ENCODE assay signal across 7 mouse cellular contexts in the genomic region with DNA sequence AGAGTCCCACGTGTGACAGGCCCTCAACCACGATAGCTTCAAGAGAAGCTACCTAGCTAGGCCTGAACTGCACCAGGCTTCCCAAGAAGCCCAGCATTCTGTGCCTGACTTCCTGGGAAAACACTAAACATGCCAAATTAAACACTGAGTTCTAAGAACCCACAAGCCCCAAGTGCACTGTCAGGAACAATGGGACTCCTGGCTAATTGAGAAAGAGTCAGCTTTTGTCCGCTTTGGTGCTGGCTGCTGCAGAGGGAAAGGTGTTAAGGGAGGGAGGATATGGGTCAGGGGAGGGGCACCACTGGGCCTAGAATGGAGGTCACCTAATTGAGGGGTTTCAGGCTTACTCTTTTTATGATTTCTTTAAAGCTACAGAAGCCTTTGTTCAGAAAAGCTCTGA. TPM values are rescaled to one million over a fixed set of nuclear protein-coding genes. Genes with fewer than 3 reads are reported as not detected.
DNase-seq lines count a peak whose midpoint lies in the region; ATAC-seq and TF ChIP-seq lines count a peak whose summit lies in the region.

No protein-coding gene starts in this region.

- no peaks in the 10 kb centered on the region for H3K36me3 ChIP-seq in embryonic facial prominence, embryonic 15.5 days
- no peaks in the 10 kb centered on the region for H3K36me3 ChIP-seq in liver, embryonic 15.5 days (replicated peaks)

- TF ChIP-seq CTCF in left cerebral cortex, adult 2 months (IDR thresholded peaks at IDR 0.05), result no peak

- H3K9me3 ChIP-seq in embryonic facial prominence, embryonic 15.5 days (replicated peaks), result no peaks in the 10 kb centered on the region
- no peaks in the 10 kb centered on the region for H3K9me3 ChIP-seq in liver, embryonic 15.5 days (replicated peaks)

- intact Hi-C loops in left cerebral cortex, adult 2 months (cut with DNase I), result no loop called here
- intact Hi-C loops in left cerebral cortex, postnatal 25 days (cut with DNase I), result no loop called here

- 58% methylated on average over 3 of the region's 3 CpGs for WGBS in embryonic facial prominence, embryonic 15.5 days
- WGBS in liver, embryonic 15.5 days (ENCODE audit: insufficient replicate concordance), result 77% methylated on average over 3 of the region's 3 CpGs

- peak overlapping the region; percentile 82 for H3K27ac ChIP-seq in left cerebral cortex, adult 2 months
- peak overlapping the region; percentile 89 for H3K27ac ChIP-seq in embryonic facial prominence, embryonic 15.5 days (replicated peaks)
- H3K27ac ChIP-seq in liver, embryonic 15.5 days (replicated peaks), result peak overlapping the region; percentile 49; the same call in 1 of the 2 replicates

- H3K27me3 ChIP-seq in embryonic facial prominence, embryonic 15.5 days, result no peaks in the 10 kb centered on the region
- no peaks in the 10 kb centered on the region for H3K27me3 ChIP-seq in liver, embryonic 15.5 days

- no peak overlapping the region for H3K4me2 ChIP-seq in embryonic facial prominence, embryonic 15.5 days (replicated peaks)
- no peak overlapping the region for H3K4me2 ChIP-seq in liver, embryonic 15.5 days

- no peak overlapping the region for H3K9ac ChIP-seq in embryonic facial prominence, embryonic 15.5 days
- no peak overlapping the region for H3K9ac ChIP-seq in liver, embryonic 15.5 days

- DNase-seq in left cerebral cortex, adult 2 months (ENCODE audit: extremely low spot score in 1 of 2, low spot score in 2 of 2), result no peak
- no peak for DNase-seq in left cerebral cortex, postnatal 25 days (ENCODE audit: low spot score in 2 of 2)
- peak; percentile 45 for DNase-seq in brain, adult 2 months (ENCODE audit: low read depth, low spot score)
- DNase-seq in ovary, postnatal 14 days (ENCODE audit: low spot score), result no peak
- DNase-seq in ovary, postnatal 36 days (ENCODE audit: low spot score), result no peak

- ATAC-seq in embryonic facial prominence, embryonic 15.5 days (ENCODE audit: insufficient number of reproducible peaks, low FRiP score, low TSS enrichment, low read depth), result no peak
- no peak for ATAC-seq in liver, embryonic 15.5 days (ENCODE audit: insufficient read depth)

- H3K4me3 ChIP-seq in left cerebral cortex, adult 2 months, result no peak overlapping the region
- no peak overlapping the region for H3K4me3 ChIP-seq in embryonic facial prominence, embryonic 15.5 days (replicated peaks)
- no peak overlapping the region for H3K4me3 ChIP-seq in liver, embryonic 15.5 days (replicated peaks)

- H3K4me1 ChIP-seq in embryonic facial prominence, embryonic 15.5 days, result peaks cover 59% of the 10 kb centered on the region
- peaks cover 77% of the 10 kb centered on the region for H3K4me1 ChIP-seq in liver, embryonic 15.5 days (replicated peaks)

RNA-seq across cellular contexts. Expression of a gene that starts 17.6 kb away (rescaled TPM):
- total RNA-seq in left cerebral cortex, adult 2 months (2021), result 10 to 100 TPM; 50.2 to 52.1 TPM
- total RNA-seq in left cerebral cortex, postnatal 25 days (2021), result 10 to 100 TPM; 58.1 to 61.8 TPM
- 84.7 and 86.6 TPM in 2 replicates for polyA plus RNA-seq in embryonic facial prominence, embryonic 15.5 days (2015; fragmentation: Nextera tagmentation; extraction: Ambion mirVana)
- 28.8 and 34.6 TPM in 2 replicates for polyA plus RNA-seq in liver, embryonic 15.5 days (2015; fragmentation: Nextera tagmentation; extraction: Ambion mirVana)

RNA-seq across cellular contexts. Expression of a gene that starts 56.0 kb away (rescaled TPM):
- 1 to 10 TPM; 5.8 to 6.7 TPM for total RNA-seq in left cerebral cortex, adult 2 months (2021)
- total RNA-seq in left cerebral cortex, postnatal 25 days (2021), result 1 to 10 TPM; 2.9 to 4.4 TPM
- 1.3 and 1.4 TPM in 2 replicates for polyA plus RNA-seq in embryonic facial prominence, embryonic 15.5 days (2015; fragmentation: Nextera tagmentation; extraction: Ambion mirVana)
- 0.03 and 0.10 TPM in 2 replicates for polyA plus RNA-seq in liver, embryonic 15.5 days (2015; fragmentation: Nextera tagmentation; extraction: Ambion mirVana)
